Mouse (Mus musculus): Measurements from ENCODE around the gene Kcnt1.
"Not testable (repeated sequence)": the region's sequence is repeated elsewhere in the genome, so short reads cannot be mapped to it uniquely, and the experiment has no call there.

Kcnt1 gene

GRCm38 (mm10) chr2:25863337-25864131 is at the start of gene Kcnt1:
Kcnt1 (plus strand) TSS chr2:25863734.
- peak in 1 of 2 experiments; percentile 63 for DNase-seq (ENCODE audit: low spot score in 2 of 2)

GRCm38 (mm10) chr2:25815748-25816147 is 47.8 kb upstream of the Kcnt1 start, which contains the start of gene Glt6d1:
Glt6d1 (minus strand) TSS chr2:25815848.
- DNase-seq (ENCODE audit: low spot score in 2 of 2) = not testable (repeated sequence)

- no peak for DNase-seq (ENCODE audit: low spot score in 2 of 2)
Measured at GRCm38 (mm10) chr2:25822806-25823205, 40.7 kb upstream of the Kcnt1 start, which contains the start of gene Lcn9. Lcn9 (plus strand) TSS chr2:25823153.

DNA sequence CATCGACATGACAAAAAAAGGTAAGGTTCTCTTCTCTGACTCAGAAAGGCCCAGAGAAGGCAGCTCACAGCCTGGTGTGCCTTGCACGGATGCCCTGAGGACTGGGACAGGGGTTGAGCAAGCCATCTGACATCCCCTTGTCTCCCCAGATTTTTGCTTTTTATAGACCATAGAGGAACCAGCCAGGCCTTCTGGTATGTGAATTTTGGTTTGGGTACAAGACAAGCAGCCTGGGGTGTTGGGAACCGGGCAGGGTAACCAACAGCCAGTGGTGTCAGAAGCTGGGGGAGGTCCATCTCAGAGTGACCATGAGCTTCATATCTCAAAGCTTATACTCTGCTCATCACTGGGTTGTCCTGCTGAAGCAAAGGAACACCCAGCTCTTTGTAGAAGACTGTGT is 38.8 kb upstream of the Kcnt1 start:
- DNase-seq (ENCODE audit: low spot score in 2 of 2) = no peak

DNA sequence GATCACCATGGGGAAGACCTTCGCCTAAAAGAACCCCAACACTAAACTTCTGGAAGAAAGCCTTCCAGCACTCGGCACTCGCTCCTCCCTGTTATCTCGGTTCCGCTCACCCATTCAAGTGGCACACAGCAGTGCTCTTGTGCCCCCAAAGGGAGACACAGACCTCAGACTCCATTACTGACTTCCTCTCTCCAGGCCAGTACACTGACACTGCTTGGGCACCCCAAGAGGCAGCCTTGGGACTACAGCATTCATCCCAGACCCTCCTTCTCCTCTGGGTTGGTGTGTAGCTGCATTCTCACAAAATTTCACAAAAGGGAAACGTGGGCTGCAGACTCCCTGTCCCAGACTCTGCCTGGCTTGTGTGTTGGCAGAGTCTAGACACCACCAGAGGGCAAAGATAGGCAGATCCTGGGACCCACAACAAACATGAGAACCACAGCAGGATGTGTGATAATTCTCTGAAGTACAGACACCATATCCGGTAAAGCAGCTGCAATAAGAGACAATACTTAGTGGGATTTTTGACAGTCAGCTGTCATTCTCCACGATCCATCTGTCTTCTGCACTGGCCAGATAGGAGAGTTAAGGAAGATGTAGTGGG is 35.1 kb upstream of the Kcnt1 start:
- no peak for DNase-seq (ENCODE audit: low spot score in 2 of 2)

DNA sequence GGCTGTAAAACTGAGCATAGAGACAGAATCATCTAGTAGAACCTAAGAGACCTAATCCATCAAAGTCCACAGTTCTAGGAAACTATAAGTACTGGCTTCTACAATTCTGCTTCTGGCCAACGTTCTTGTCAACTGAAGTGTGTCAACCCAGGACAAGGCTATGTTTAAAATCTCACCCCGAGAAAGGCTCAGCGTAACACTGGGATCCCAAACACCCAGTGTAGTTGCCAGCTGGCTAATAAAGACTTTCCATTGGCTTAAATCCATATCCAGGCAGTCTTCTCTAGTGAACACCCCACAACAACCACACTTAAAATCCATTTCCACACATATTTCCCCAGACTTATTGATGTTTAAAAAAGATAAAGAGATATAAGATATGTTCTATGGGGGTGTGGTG is 32.7 kb upstream of the Kcnt1 start:
- no peak for DNase-seq (ENCODE audit: low spot score in 2 of 2)

- DNase-seq (ENCODE audit: low spot score in 2 of 2) = peak; percentile 78 to 88
Measured at GRCm38 (mm10) chr2:25836291-25836690, 27.2 kb upstream of the Kcnt1 start.

DNA sequence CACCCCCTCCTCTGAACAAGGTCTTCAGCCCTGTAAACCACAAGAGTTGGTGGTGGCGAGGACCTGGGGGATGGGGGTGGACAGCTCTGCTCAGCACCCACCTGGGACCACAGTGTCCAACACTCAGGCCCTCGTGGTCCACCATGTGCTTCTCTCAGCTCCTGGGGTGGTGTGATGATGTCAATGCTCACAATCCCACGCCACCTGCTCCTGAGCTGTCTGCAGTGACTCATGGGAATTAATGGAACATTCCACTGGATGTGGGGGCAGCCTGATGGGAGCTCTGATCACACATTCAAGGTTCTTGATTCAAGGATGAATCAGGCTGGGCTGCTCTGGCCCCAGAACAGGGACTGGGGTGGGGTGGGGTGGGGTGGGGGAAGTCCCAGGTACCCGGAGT is 21.4 kb upstream of the Kcnt1 start:
- no peak for DNase-seq (ENCODE audit: low spot score in 2 of 2)

DNA sequence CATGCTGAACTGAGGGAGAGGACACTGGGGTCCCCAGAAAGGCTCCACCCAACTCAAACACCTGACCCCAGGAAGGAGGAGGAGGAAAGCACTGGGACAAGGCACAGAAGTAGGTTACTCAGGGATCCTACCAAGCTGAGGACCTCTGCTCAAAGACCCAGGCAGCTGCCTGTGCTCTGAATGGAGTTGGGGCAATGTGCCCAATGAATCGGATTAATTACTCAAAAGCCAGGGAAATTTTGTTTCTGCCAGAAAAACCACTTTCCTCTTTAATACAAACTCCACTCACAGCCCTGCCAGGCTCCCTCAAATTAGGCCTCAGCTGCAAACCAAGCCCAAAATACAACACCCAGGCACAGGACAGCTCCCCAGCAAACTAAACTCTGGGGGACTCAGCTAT is 20.8 kb upstream of the Kcnt1 start:
- DNase-seq (ENCODE audit: low spot score in 2 of 2) = peak in 1 of 2 experiments; percentile 52

DNA sequence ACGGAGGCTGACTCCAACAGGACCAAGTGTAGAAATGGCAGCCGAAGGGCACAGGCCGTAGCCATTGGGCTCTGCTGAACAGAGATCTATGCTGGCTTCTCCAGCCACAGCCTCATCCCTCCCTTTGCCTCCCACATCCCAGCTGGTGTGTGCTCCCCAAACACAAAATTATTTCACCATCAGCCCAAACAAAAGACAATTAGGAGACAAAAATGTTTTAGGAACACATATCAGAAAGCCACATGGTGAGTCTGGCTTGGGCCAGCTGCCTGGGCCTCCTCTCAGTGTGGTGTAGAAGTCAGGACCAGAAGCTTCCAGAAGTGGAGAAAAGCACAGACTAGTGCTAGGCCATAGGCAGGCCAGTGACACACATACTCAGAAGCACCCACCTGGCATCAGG is 19.4 kb upstream of the Kcnt1 start:
- no peak for DNase-seq (ENCODE audit: low spot score in 2 of 2)

GRCm38 (mm10) chr2:25846516-25846915 is 17.0 kb upstream of the Kcnt1 start:
- no peak for DNase-seq (ENCODE audit: low spot score in 2 of 2)

GRCm38 (mm10) chr2:25847226-25847625 is 16.3 kb upstream of the Kcnt1 start, which contains the start of gene Sohlh1:
Sohlh1 (minus strand) TSS chr2:25847248.
- no peak for DNase-seq (ENCODE audit: low spot score in 2 of 2)

DNA sequence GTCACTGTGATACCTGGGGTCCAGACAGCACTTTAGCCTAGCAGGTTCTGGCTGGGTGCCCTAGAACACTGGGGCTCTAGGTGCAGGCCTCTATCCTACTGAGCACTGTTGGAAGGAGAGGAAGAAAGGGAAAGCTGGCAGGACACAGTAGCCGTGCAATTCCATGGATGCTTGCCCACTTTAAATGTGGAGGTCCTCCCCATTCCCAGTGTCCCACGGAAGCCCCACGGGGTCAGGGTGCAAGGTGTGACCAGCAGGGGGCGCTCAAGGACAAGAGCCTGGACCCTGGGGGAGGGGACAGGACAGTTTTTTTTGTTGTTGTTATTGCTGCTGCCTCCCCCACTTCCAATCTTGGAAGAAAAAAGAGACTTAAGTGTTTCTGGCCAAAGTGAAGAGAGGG is 13.2 kb upstream of the Kcnt1 start:
- DNase-seq (ENCODE audit: low spot score in 2 of 2) = no peak

GRCm38 (mm10) chr2:25852626-25853025 is 10.9 kb upstream of the Kcnt1 start:
- peak; percentile 28 to 67 for DNase-seq (ENCODE audit: low spot score in 2 of 2)

- DNase-seq (ENCODE audit: low spot score in 2 of 2) = no peak
Measured at GRCm38 (mm10) chr2:25853998-25854397, 9.5 kb upstream of the Kcnt1 start.

GRCm38 (mm10) chr2:25859891-25860290 is 3.6 kb upstream of the Kcnt1 start:
- DNase-seq (ENCODE audit: low spot score in 2 of 2) = no peak

GRCm38 (mm10) chr2:25862038-25862437 is 1.5 kb upstream of the Kcnt1 start:
- no peak for DNase-seq (ENCODE audit: low spot score in 2 of 2)

DNA sequence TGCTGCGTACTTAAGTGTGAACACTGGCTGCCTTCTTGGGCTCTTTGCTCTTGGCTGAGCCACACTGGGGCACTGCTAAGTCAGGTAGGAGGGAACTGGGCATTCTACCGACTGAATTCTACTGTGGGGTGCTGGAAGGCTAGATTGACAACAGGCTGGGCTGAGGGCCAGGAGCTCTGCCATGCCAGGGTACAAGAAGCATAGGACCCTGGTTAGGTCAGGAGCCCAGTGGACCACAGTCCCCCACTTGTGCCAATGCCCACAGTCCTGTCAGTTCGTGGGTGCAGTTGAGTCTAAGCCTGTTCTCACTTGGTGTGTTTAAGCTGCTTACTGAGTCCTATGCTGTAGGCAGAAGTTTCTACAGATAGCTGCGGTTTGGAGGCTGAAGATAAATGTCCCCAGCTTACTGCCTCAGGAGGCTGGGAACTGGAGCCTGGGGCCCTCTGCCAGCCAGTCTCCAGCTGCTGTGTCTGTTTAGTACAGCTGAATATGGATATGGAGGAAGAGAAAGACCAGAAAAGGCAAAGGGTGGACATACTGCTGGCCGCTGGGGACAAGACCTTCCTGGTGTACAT is 751 bp upstream of the Kcnt1 start:
- peak in 1 of 2 experiments; percentile 43 for DNase-seq (ENCODE audit: low spot score in 2 of 2)

- DNase-seq (ENCODE audit: low spot score in 2 of 2) = no peak
Measured at GRCm38 (mm10) chr2:25864230-25864629, 696 bp downstream of the Kcnt1 start.

- peak; percentile 71 to 82 for DNase-seq (ENCODE audit: low spot score in 2 of 2)
Measured at GRCm38 (mm10) chr2:25865412-25865811, 1.9 kb downstream of the Kcnt1 start.

DNA sequence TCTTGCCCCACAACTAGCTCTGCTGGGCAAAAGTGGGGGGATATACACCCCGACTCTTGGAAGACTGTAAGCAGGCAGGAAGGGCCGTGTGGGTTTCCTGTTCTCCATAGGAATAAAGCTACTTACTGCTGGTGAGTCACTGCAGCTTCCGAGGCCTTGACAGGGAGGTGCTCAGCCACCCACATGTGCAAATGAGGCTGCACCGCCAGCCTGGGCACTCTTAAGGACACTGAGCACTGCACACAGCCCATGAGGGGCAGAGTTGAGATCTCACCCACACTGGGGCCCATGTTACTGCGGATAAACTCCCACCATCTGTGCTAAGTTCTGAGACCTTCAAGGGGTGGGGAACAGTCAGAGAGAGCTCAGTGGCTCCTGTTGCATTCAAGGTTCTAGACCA is 3.1 kb downstream of the Kcnt1 start:
- peak in 1 of 2 experiments; percentile 55 for DNase-seq (ENCODE audit: low spot score in 2 of 2)

- DNase-seq (ENCODE audit: low spot score in 2 of 2) = peak in 1 of 2 experiments; percentile 48
Measured at GRCm38 (mm10) chr2:25877250-25877735, 13.8 kb downstream of the Kcnt1 start.
